In genomic region chr10:81419111-81419928, GRCm38 (mm10) we compare ENCODE assay signal across 9 mouse cellular contexts. TPM values are rescaled to one million over a fixed set of nuclear protein-coding genes. Genes with fewer than 3 reads are reported as not detected.
DNase-seq lines count a peak whose midpoint lies in the region; ATAC-seq and TF ChIP-seq lines count a peak whose summit lies in the region.
"Had no signal": no experiment of that assay in that cellular context is flagged by ENCODE, and none has a peak within 500 bp of the region (broad histone marks: within the 10 kb centered on the region; RNA-seq: fewer than 3 reads in every experiment).

No protein-coding gene starts in this region.

- H3K4me3 ChIP-seq in forebrain, embryonic 15.5 days, result no peak overlapping the region
- H3K4me3 ChIP-seq in forebrain, postnatal 0 days (ENCODE audit: low read depth, low read length), result no peak overlapping the region
- H3K4me3 ChIP-seq in midbrain, embryonic 14.5 days (replicated peaks; ENCODE audit: low read depth, low read length), result no peak overlapping the region
- no peak overlapping the region for H3K4me3 ChIP-seq in midbrain, embryonic 10.5 days
- no peak overlapping the region for H3K4me3 ChIP-seq in myocyte

- TF ChIP-seq POLR2A in myocyte (IDR thresholded peaks at IDR 0.05; ENCODE audit: insufficient read length, low read depth), result no peak

- H3K36me3 ChIP-seq in forebrain, embryonic 15.5 days, result no peaks in the 10 kb centered on the region; the same call in 1 of the 2 replicates
- peaks cover 8% of the 10 kb centered on the region for H3K36me3 ChIP-seq in forebrain, postnatal 0 days (ENCODE audit: insufficient read depth)
- 0 out of 2 replicates have a peak, but pooled peaks cover 2% of the 10 kb centered on the region for H3K36me3 ChIP-seq in midbrain, embryonic 14.5 days (ENCODE audit: control insufficient read depth, insufficient read depth, low read length)
- H3K36me3 ChIP-seq in midbrain, embryonic 10.5 days, result no peaks in the 10 kb centered on the region
- H3K36me3 ChIP-seq in myocyte (ENCODE audit: control insufficient read depth, insufficient read depth), result peaks cover 5% of the 10 kb centered on the region

- 95% methylated on average over 10 of the region's 10 CpGs for WGBS in forebrain, embryonic 15.5 days
- 91% methylated on average over 10 of the region's 10 CpGs for WGBS in forebrain, postnatal 0 days
- 91% methylated on average over 10 of the region's 10 CpGs for WGBS in midbrain, embryonic 14.5 days
- WGBS in midbrain, embryonic 10.5 days, result 89% methylated on average over 10 of the region's 10 CpGs

- TF ChIP-seq CTCF in forebrain, postnatal 0 days (IDR thresholded peaks at IDR 0.05; ENCODE audit: low read depth), result no peak

- peaks cover 86% of the 10 kb centered on the region for H3K79me2 ChIP-seq in myocyte (ENCODE audit: control insufficient read depth, insufficient read depth)

- peak overlapping the region; percentile 35 for H3K27ac ChIP-seq in forebrain, embryonic 15.5 days (replicated peaks)
- no peak overlapping the region for H3K27ac ChIP-seq in forebrain, postnatal 0 days (ENCODE audit: low read depth, low read length)
- 0 out of 2 replicates have a peak overlapping the region, but pooled peaks have one; percentile 26 for H3K27ac ChIP-seq in midbrain, embryonic 14.5 days (replicated peaks; ENCODE audit: low read depth, low read length)
- no peak overlapping the region for H3K27ac ChIP-seq in midbrain, embryonic 10.5 days (replicated peaks)

- no peak for DNase-seq in forebrain, postnatal 0 days
- DNase-seq in midbrain, embryonic 14.5 days, result no peak
- DNase-seq in midbrain, embryonic 10.5 days (ENCODE audit: low spot score), result no peak
- DNase-seq in cerebellum, postnatal 36 days, result peak; percentile 5 to 8
- no peak for DNase-seq in T-cell, adult 2 months (ENCODE audit: low spot score)
- no peak for DNase-seq in natural killer cell, adult 2 months (ENCODE audit: low spot score in 2 of 2)

- H3K9me3 ChIP-seq in forebrain, embryonic 15.5 days, result no peaks in the 10 kb centered on the region
- no peaks in the 10 kb centered on the region for H3K9me3 ChIP-seq in forebrain, postnatal 0 days (ENCODE audit: low read length)
- H3K9me3 ChIP-seq in midbrain, embryonic 14.5 days (ENCODE audit: control insufficient read depth, low read length), result no peaks in the 10 kb centered on the region
- H3K9me3 ChIP-seq in midbrain, embryonic 10.5 days (replicated peaks), result no peaks in the 10 kb centered on the region; the same call in 1 of the 2 replicates

- peaks cover 46% of the 10 kb centered on the region for H3K4me1 ChIP-seq in forebrain, embryonic 15.5 days
- peaks cover 10% of the 10 kb centered on the region; the same call in 1 of the 2 replicates for H3K4me1 ChIP-seq in forebrain, postnatal 0 days (ENCODE audit: insufficient read depth)
- peaks cover 20% of the 10 kb centered on the region for H3K4me1 ChIP-seq in midbrain, embryonic 14.5 days (ENCODE audit: control insufficient read depth, insufficient read depth, low read length)
- H3K4me1 ChIP-seq in midbrain, embryonic 10.5 days, result peaks cover 55% of the 10 kb centered on the region

- H3K27me3 ChIP-seq in forebrain, embryonic 15.5 days, result no peaks in the 10 kb centered on the region
- no peaks in the 10 kb centered on the region for H3K27me3 ChIP-seq in forebrain, postnatal 0 days (ENCODE audit: insufficient read depth, low read length)
- H3K27me3 ChIP-seq in midbrain, embryonic 14.5 days (ENCODE audit: control insufficient read depth, insufficient read depth, low read length), result no peaks in the 10 kb centered on the region
- H3K27me3 ChIP-seq in midbrain, embryonic 10.5 days (ENCODE audit: low read depth, poor library complexity, severe bottlenecking), result peaks cover 73% of the 10 kb centered on the region
- H3K27me3 ChIP-seq in myocyte (ENCODE audit: control insufficient read depth, insufficient read depth, insufficient read length), result no peaks in the 10 kb centered on the region

- ATAC-seq in forebrain, embryonic 15.5 days (replicated peaks), result no peak
- no peak for ATAC-seq in forebrain, postnatal 0 days
- no peak for ATAC-seq in midbrain, embryonic 14.5 days (ENCODE audit: low FRiP score, low TSS enrichment)

- no peak overlapping the region for H3ac ChIP-seq in myocyte (ENCODE audit: control insufficient read depth, insufficient read length)

- no peak overlapping the region for H3K4me2 ChIP-seq in forebrain, embryonic 15.5 days (replicated peaks)
- no peak overlapping the region for H3K4me2 ChIP-seq in forebrain, postnatal 0 days (ENCODE audit: low read depth)
- no peak overlapping the region for H3K4me2 ChIP-seq in midbrain, embryonic 14.5 days (ENCODE audit: low read length)
- H3K4me2 ChIP-seq in myocyte (ENCODE audit: low read depth), result peak overlapping the region; percentile 56

- H3K9ac ChIP-seq in forebrain, embryonic 15.5 days (replicated peaks), result no peak overlapping the region
- no peak overlapping the region for H3K9ac ChIP-seq in forebrain, postnatal 0 days
- no peak overlapping the region for H3K9ac ChIP-seq in midbrain, embryonic 14.5 days (replicated peaks; ENCODE audit: low read length)

TF ChIP-seq in myocyte, 11 proteins besides CTCF, POLR2A, EP300 and RAD21:
- no peak for TF ChIP-seq CEBPB (IDR thresholded peaks at IDR 0.05; ENCODE audit: insufficient read depth, poor library complexity, severe bottlenecking)
- TF ChIP-seq REST (IDR thresholded peaks at IDR 0.05; ENCODE audit: insufficient read depth, insufficient read length), result no peak
- TF ChIP-seq USF1 (IDR thresholded peaks at IDR 0.05; ENCODE audit: low read depth), result no peak
- TF ChIP-seq TCF3 (IDR thresholded peaks at IDR 0.05; ENCODE audit: insufficient read length, low read depth), result no peak
- no peak for TF ChIP-seq TCF12 (IDR thresholded peaks at IDR 0.05; ENCODE audit: insufficient read depth, poor library complexity, severe bottlenecking)
- no peak for TF ChIP-seq POLR2AphosphoS2 (IDR thresholded peaks at IDR 0.05; ENCODE audit: insufficient read length, low read depth)
- no peak for TF ChIP-seq E2F4 (IDR thresholded peaks at IDR 0.05; ENCODE audit: insufficient read depth)

RNA-seq across cellular contexts. Expression of gene Smim24, which starts 26.5 kb away (rescaled TPM):
- polyA plus RNA-seq in forebrain, embryonic 15.5 days (2015; fragmentation: Nextera tagmentation; extraction: Ambion mirVana), result 1.2 and 1.8 TPM in 2 replicates
- 0.77 and 1.3 TPM in 2 replicates for total RNA-seq in forebrain, postnatal 0 days (2014; rRNA removed)
- polyA plus RNA-seq in forebrain, postnatal 0 days (2015; fragmentation: Nextera tagmentation; extraction: Ambion mirVana), result 1.7 TPM in 2 replicates
- 1.0 and 1.2 TPM in 2 replicates for polyA plus RNA-seq in midbrain, embryonic 14.5 days (2014; fragmentation: Nextera tagmentation; extraction: Ambion mirVana)
- 1.7 and 2.3 TPM in 2 replicates for polyA plus RNA-seq in midbrain, embryonic 10.5 days (2016; fragmentation: Nextera tagmentation; extraction: Ambion mirVana)
- 0.30 TPM for polyA plus RNA-seq in myocyte (2012; fragmentation: generic; extraction: Trizol)

RNA-seq across cellular contexts. Expression of gene Gm48552, which starts 30.5 kb away (rescaled TPM):
- polyA plus RNA-seq in forebrain, embryonic 15.5 days (2015; fragmentation: Nextera tagmentation; extraction: Ambion mirVana), result 2.9 and 3.1 TPM in 2 replicates
- 5.8 and 16.6 TPM in 2 replicates for total RNA-seq in forebrain, postnatal 0 days (2014; rRNA removed)
- 1.9 and 3.7 TPM in 2 replicates for polyA plus RNA-seq in forebrain, postnatal 0 days (2015; fragmentation: Nextera tagmentation; extraction: Ambion mirVana)
- 1.3 and 2.9 TPM in 2 replicates for polyA plus RNA-seq in midbrain, embryonic 14.5 days (2014; fragmentation: Nextera tagmentation; extraction: Ambion mirVana)
- 1.7 and 2.9 TPM in 2 replicates for polyA plus RNA-seq in midbrain, embryonic 10.5 days (2016; fragmentation: Nextera tagmentation; extraction: Ambion mirVana)
- polyA plus RNA-seq in myocyte (2012; fragmentation: generic; extraction: Trizol), result 0.73 TPM
- total RNA-seq: hematopoietic stem cell, adult 5-6 weeks had no signal

RNA-seq across cellular contexts. Expression of gene Gm48551, which starts 35.1 kb away (rescaled TPM):
- 5.4 and 6.6 TPM in 2 replicates for polyA plus RNA-seq in forebrain, embryonic 15.5 days (2015; fragmentation: Nextera tagmentation; extraction: Ambion mirVana)
- total RNA-seq in forebrain, postnatal 0 days (2014; rRNA removed), result 2.5 and 3.3 TPM in 2 replicates
- 5.0 and 7.3 TPM in 2 replicates for polyA plus RNA-seq in forebrain, postnatal 0 days (2015; fragmentation: Nextera tagmentation; extraction: Ambion mirVana)
- polyA plus RNA-seq in midbrain, embryonic 14.5 days (2014; fragmentation: Nextera tagmentation; extraction: Ambion mirVana), result 4.5 and 8.2 TPM in 2 replicates
- polyA plus RNA-seq in midbrain, embryonic 10.5 days (2016; fragmentation: Nextera tagmentation; extraction: Ambion mirVana), result 2.9 and 3.4 TPM in 2 replicates
- polyA plus RNA-seq in myocyte (2012; fragmentation: generic; extraction: Trizol), result 1.7 TPM

RNA-seq across cellular contexts. Expression of gene Dohh, which starts 35.1 kb away (rescaled TPM):
- polyA plus RNA-seq in forebrain, embryonic 15.5 days (2015; fragmentation: Nextera tagmentation; extraction: Ambion mirVana), result 88.2 and 89.0 TPM in 2 replicates
- total RNA-seq in forebrain, postnatal 0 days (2014; rRNA removed), result 126 and 139 TPM in 2 replicates
- polyA plus RNA-seq in forebrain, postnatal 0 days (2015; fragmentation: Nextera tagmentation; extraction: Ambion mirVana), result 111 and 125 TPM in 2 replicates
- polyA plus RNA-seq in midbrain, embryonic 14.5 days (2014; fragmentation: Nextera tagmentation; extraction: Ambion mirVana), result 59.5 and 79.6 TPM in 2 replicates
- polyA plus RNA-seq in midbrain, embryonic 10.5 days (2016; fragmentation: Nextera tagmentation; extraction: Ambion mirVana), result 93.4 and 98.7 TPM in 2 replicates
- polyA plus RNA-seq in myocyte (2012; fragmentation: generic; extraction: Trizol), result 103 TPM

RNA-seq across cellular contexts. Expression of gene Nfic, which starts 36.1 kb away (rescaled TPM):
- polyA plus RNA-seq in forebrain, embryonic 15.5 days (2015; fragmentation: Nextera tagmentation; extraction: Ambion mirVana), result 24.2 and 29.4 TPM in 2 replicates
- 9.0 and 14.5 TPM in 2 replicates for total RNA-seq in forebrain, postnatal 0 days (2014; rRNA removed)
- 14.8 and 23.1 TPM in 2 replicates for polyA plus RNA-seq in forebrain, postnatal 0 days (2015; fragmentation: Nextera tagmentation; extraction: Ambion mirVana)
- 11.2 and 13.7 TPM in 2 replicates for polyA plus RNA-seq in midbrain, embryonic 14.5 days (2014; fragmentation: Nextera tagmentation; extraction: Ambion mirVana)
- polyA plus RNA-seq in midbrain, embryonic 10.5 days (2016; fragmentation: Nextera tagmentation; extraction: Ambion mirVana), result 8.7 and 11.7 TPM in 2 replicates
- polyA plus RNA-seq in myocyte (2012; fragmentation: generic; extraction: Trizol), result 115 TPM

Comparison
In these comparisons a context has a peak if more than half of its experiments do, and no peak if none do; other contexts are left out.
1. H3K27ac ChIP-seq: peak in forebrain, embryonic 15.5 days (single experiment) and midbrain, embryonic 14.5 days (single experiment); none in forebrain, postnatal 0 days (single experiment) and midbrain, embryonic 10.5 days (single experiment).
2. DNase-seq: peak in cerebellum, postnatal 36 days (2 of 2); none in forebrain, postnatal 0 days (single experiment), midbrain, embryonic 14.5 days (single experiment), midbrain, embryonic 10.5 days (single experiment), T-cell, adult 2 months (single experiment) and natural killer cell, adult 2 months (0 of 2).